In the genomic region with DNA sequence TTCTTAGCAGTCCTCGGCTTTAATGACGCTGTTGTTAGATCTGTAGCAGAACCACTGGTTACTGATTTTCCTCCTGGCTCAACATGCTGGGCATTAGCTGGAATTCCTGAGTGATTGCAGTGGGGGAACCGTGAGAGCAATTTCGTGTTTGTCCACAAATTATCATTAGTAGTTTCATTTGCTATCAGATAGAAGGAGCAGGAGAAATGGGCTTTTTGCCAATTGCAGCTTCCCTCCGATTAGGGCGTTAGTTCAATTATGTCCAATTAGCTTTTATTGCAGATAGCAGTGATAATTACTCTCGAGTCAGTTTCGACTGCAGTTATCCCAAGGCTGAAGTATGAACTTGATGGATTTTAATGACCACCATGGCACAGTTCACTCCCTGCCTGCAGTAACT, we compare ENCODE assay signal across 22 mouse cellular contexts. TPM values are rescaled to one million over a fixed set of nuclear protein-coding genes. Genes with fewer than 3 reads are reported as not detected.
A peak's percentile ranks its signal among the peaks of the same experiment; 100 is the strongest.
DNase-seq lines count a peak whose midpoint lies in the region; ATAC-seq and TF ChIP-seq lines count a peak whose summit lies in the region.
"Had no signal": no experiment of that assay in that cellular context is flagged by ENCODE, and none has a peak within 500 bp of the region (broad histone marks: within the 10 kb centered on the region; RNA-seq: fewer than 3 reads in every experiment).

No protein-coding gene starts in this region.

- ATAC-seq in heart, embryonic 14.5 days (ENCODE audit: insufficient number of reproducible peaks, insufficient read depth, low FRiP score, low read depth) = no peak
- ATAC-seq in hindbrain, postnatal 0 days = no peak
- ATAC-seq in hindbrain, embryonic 12.5 days (ENCODE audit: low FRiP score) = no peak
- ATAC-seq: forebrain, embryonic 13.5 days had no signal

- no peak overlapping the region for H3K9ac ChIP-seq in heart, embryonic 14.5 days (ENCODE audit: low read length)
- no peak overlapping the region for H3K9ac ChIP-seq in hindbrain, postnatal 0 days (replicated peaks; ENCODE audit: low read length)
- H3K9ac ChIP-seq in hindbrain, embryonic 12.5 days = no peak overlapping the region
- H3K9ac ChIP-seq: forebrain, embryonic 13.5 days; limb, embryonic 13.5 days; liver, embryonic 14.5 days; midbrain, embryonic 12.5 days had no signal

- 44% methylated on average over 8 of the region's 8 CpGs for WGBS in heart, embryonic 14.5 days
- WGBS in hindbrain, postnatal 0 days = 59% methylated on average over 8 of the region's 8 CpGs
- WGBS in hindbrain, embryonic 12.5 days = 84% methylated on average over 8 of the region's 8 CpGs

- H3K4me1 ChIP-seq in heart, embryonic 14.5 days (ENCODE audit: control insufficient read depth in 2 of 2, insufficient read depth in 2 of 2, low read length in 2 of 2) = peaks cover 8 to 37% of the 10 kb centered on the region in 2 experiments
- no peaks in the 10 kb centered on the region for H3K4me1 ChIP-seq in hindbrain, postnatal 0 days (ENCODE audit: insufficient read depth, low read length)
- H3K4me1 ChIP-seq in hindbrain, embryonic 12.5 days = peaks cover 10% of the 10 kb centered on the region; the same call in 1 of the 2 replicates

- no peak for DNase-seq in heart, adult 11 months
- DNase-seq in hindbrain, postnatal 0 days (ENCODE audit: low spot score) = peak; percentile 45
- peak; percentile 69 for DNase-seq in Muller cell, postnatal 12 days (ENCODE audit: inconsistent ontology term)
- peak; percentile 10 for DNase-seq in retina, embryonic 14.5 days (ENCODE audit: low spot score)
- no peak for DNase-seq in T-cell, adult 2 months (ENCODE audit: low spot score)
- DNase-seq: adrenal gland, adult 2 months; cerebellum, adult 8-10 months; gastrocnemius, postnatal 10 days; heart, postnatal 4 days; kidney, adult 18-20 months; layer of hippocampus, postnatal 36 days; right cerebral cortex, adult 18-20 months; thymus, postnatal 14 days had no signal

- H3K4me2 ChIP-seq in heart, embryonic 14.5 days (ENCODE audit: low read length) = no peak overlapping the region
- no peak overlapping the region for H3K4me2 ChIP-seq in hindbrain, postnatal 0 days (ENCODE audit: low read depth, low read length)
- H3K4me2 ChIP-seq in hindbrain, embryonic 12.5 days (replicated peaks) = no peak overlapping the region
- H3K4me2 ChIP-seq: forebrain, embryonic 13.5 days; limb, embryonic 13.5 days; midbrain, embryonic 12.5 days had no signal

- 0 out of 2 replicates have a peak, but pooled peaks cover 6% of the 10 kb centered on the region for H3K36me3 ChIP-seq in heart, embryonic 14.5 days (ENCODE audit: control insufficient read depth, insufficient read depth, low read length)
- H3K36me3 ChIP-seq in hindbrain, postnatal 0 days (ENCODE audit: insufficient read depth, low read length) = no peaks in the 10 kb centered on the region
- no peaks in the 10 kb centered on the region for H3K36me3 ChIP-seq in hindbrain, embryonic 12.5 days
- H3K36me3 ChIP-seq: midbrain, embryonic 12.5 days had no signal

- no peak overlapping the region for H3K4me3 ChIP-seq in heart, embryonic 14.5 days (ENCODE audit: control insufficient read depth in 1 of 2, insufficient read depth in 1 of 2, low read depth in 1 of 2, low read length in 2 of 2)
- H3K4me3 ChIP-seq in hindbrain, postnatal 0 days (ENCODE audit: low read length) = no peak overlapping the region
- H3K4me3 ChIP-seq in hindbrain, embryonic 12.5 days = no peak overlapping the region
- H3K4me3 ChIP-seq: forebrain, embryonic 13.5 days; limb, embryonic 13.5 days; midbrain, embryonic 12.5 days; myocyte had no signal

- H3K9me3 ChIP-seq in heart, embryonic 14.5 days (ENCODE audit: control insufficient read depth, low read length) = no peaks in the 10 kb centered on the region
- no peaks in the 10 kb centered on the region for H3K9me3 ChIP-seq in hindbrain, postnatal 0 days (ENCODE audit: low read length)
- H3K9me3 ChIP-seq in hindbrain, embryonic 12.5 days (replicated peaks) = no peaks in the 10 kb centered on the region
- H3K9me3 ChIP-seq: forebrain, embryonic 13.5 days; G1E; limb, embryonic 13.5 days; midbrain, embryonic 12.5 days had no signal

- no peaks in the 10 kb centered on the region for H3K27me3 ChIP-seq in heart, embryonic 14.5 days (ENCODE audit: control insufficient read depth, insufficient read depth, low read length)
- H3K27me3 ChIP-seq in hindbrain, postnatal 0 days (ENCODE audit: insufficient read depth, low read length) = no peaks in the 10 kb centered on the region
- H3K27me3 ChIP-seq in hindbrain, embryonic 12.5 days = no peaks in the 10 kb centered on the region
- H3K27me3 ChIP-seq: forebrain, embryonic 13.5 days; limb, embryonic 13.5 days; midbrain, embryonic 12.5 days had no signal

- H3K27ac ChIP-seq in heart, embryonic 14.5 days (replicated peaks in 1 of 2; ENCODE audit: control insufficient read depth in 1 of 2, insufficient read depth in 1 of 2, low read depth in 2 of 2, low read length in 2 of 2) = peak overlapping the region; percentile 9 to 35; a peak in 1 of 4 replicates
- no peak overlapping the region for H3K27ac ChIP-seq in hindbrain, postnatal 0 days
- no peak overlapping the region for H3K27ac ChIP-seq in hindbrain, embryonic 12.5 days
- H3K27ac ChIP-seq: forebrain, embryonic 13.5 days; kidney, postnatal 0 days; limb, embryonic 13.5 days; liver, embryonic 14.5 days; midbrain, embryonic 12.5 days had no signal

- TF ChIP-seq CTCF in hindbrain, postnatal 0 days (IDR thresholded peaks at IDR 0.05; ENCODE audit: low read depth) = no peak

RNA-seq across cellular contexts. Expression of a gene that starts 35.0 kb away (rescaled TPM):
- polyA plus RNA-seq in heart, embryonic 14.5 days (2014; fragmentation: Nextera tagmentation; extraction: Ambion mirVana) = 17.0 and 19.4 TPM in 2 replicates
- 27.6 and 32.6 TPM in 2 replicates for total RNA-seq in hindbrain, postnatal 0 days (2014; rRNA removed)
- 22.6 and 22.9 TPM in 2 replicates for polyA plus RNA-seq in hindbrain, postnatal 0 days (2015; fragmentation: Nextera tagmentation; extraction: Ambion mirVana)
- polyA plus RNA-seq in hindbrain, embryonic 12.5 days (2016; fragmentation: Nextera tagmentation; extraction: Ambion mirVana) = 24.3 and 28.0 TPM in 2 replicates

RNA-seq across cellular contexts. Expression of a gene that starts 35.9 kb away (rescaled TPM):
- polyA plus RNA-seq in heart, embryonic 14.5 days (2014; fragmentation: Nextera tagmentation; extraction: Ambion mirVana) = 18.5 and 25.6 TPM in 2 replicates
- total RNA-seq in hindbrain, postnatal 0 days (2014; rRNA removed) = 124 and 130 TPM in 2 replicates
- 79.5 and 88.7 TPM in 2 replicates for polyA plus RNA-seq in hindbrain, postnatal 0 days (2015; fragmentation: Nextera tagmentation; extraction: Ambion mirVana)
- polyA plus RNA-seq in hindbrain, embryonic 12.5 days (2016; fragmentation: Nextera tagmentation; extraction: Ambion mirVana) = 149 and 152 TPM in 2 replicates

RNA-seq across cellular contexts. Expression of a gene that starts 47.0 kb away (rescaled TPM):
- polyA plus RNA-seq in heart, embryonic 14.5 days (2014; fragmentation: Nextera tagmentation; extraction: Ambion mirVana) = 11.5 and 12.4 TPM in 2 replicates
- 7.6 and 11.8 TPM in 2 replicates for total RNA-seq in hindbrain, postnatal 0 days (2014; rRNA removed)
- polyA plus RNA-seq in hindbrain, postnatal 0 days (2015; fragmentation: Nextera tagmentation; extraction: Ambion mirVana) = 7.3 and 7.7 TPM in 2 replicates
- 10.7 and 12.9 TPM in 2 replicates for polyA plus RNA-seq in hindbrain, embryonic 12.5 days (2016; fragmentation: Nextera tagmentation; extraction: Ambion mirVana)

RNA-seq across cellular contexts. Expression of a gene that starts 47.1 kb away (rescaled TPM):
- 14.7 and 16.1 TPM in 2 replicates for polyA plus RNA-seq in heart, embryonic 14.5 days (2014; fragmentation: Nextera tagmentation; extraction: Ambion mirVana)
- total RNA-seq in hindbrain, postnatal 0 days (2014; rRNA removed) = 37.5 and 46.1 TPM in 2 replicates
- 36.8 and 42.6 TPM in 2 replicates for polyA plus RNA-seq in hindbrain, postnatal 0 days (2015; fragmentation: Nextera tagmentation; extraction: Ambion mirVana)
- polyA plus RNA-seq in hindbrain, embryonic 12.5 days (2016; fragmentation: Nextera tagmentation; extraction: Ambion mirVana) = 9.4 and 10.2 TPM in 2 replicates

RNA-seq across cellular contexts. Expression of a gene that starts 49.3 kb away (rescaled TPM):
- 23.9 and 25.7 TPM in 2 replicates for polyA plus RNA-seq in heart, embryonic 14.5 days (2014; fragmentation: Nextera tagmentation; extraction: Ambion mirVana)
- 38.4 and 40.3 TPM in 2 replicates for total RNA-seq in hindbrain, postnatal 0 days (2014; rRNA removed)
- polyA plus RNA-seq in hindbrain, postnatal 0 days (2015; fragmentation: Nextera tagmentation; extraction: Ambion mirVana) = 25.7 and 26.9 TPM in 2 replicates
- polyA plus RNA-seq in hindbrain, embryonic 12.5 days (2016; fragmentation: Nextera tagmentation; extraction: Ambion mirVana) = 31.5 and 31.8 TPM in 2 replicates

Comparison
In these comparisons a context has a peak if more than half of its experiments do, and no peak if none do; other contexts are left out.
1. H3K27ac ChIP-seq: peak in heart, embryonic 14.5 days (2 of 2); none in hindbrain, postnatal 0 days (single experiment) and hindbrain, embryonic 12.5 days (single experiment).
2. DNase-seq: peak in hindbrain, postnatal 0 days (single experiment), Muller cell, postnatal 12 days (single experiment) and retina, embryonic 14.5 days (single experiment); none in heart, adult 11 months (single experiment) and T-cell, adult 2 months (single experiment).